Mouse (Mus musculus) lung, adult 2 months (tissue): ENCODE data around the gene L1td1. TPM values are rescaled to one million over a fixed set of nuclear protein-coding genes. Genes with fewer than 3 reads are reported as not detected.

Experiments
- DNase-seq: peaks from one replicate; pipeline ENCODE4 v3.0.0; 2022
- H3K4me1 ChIP-seq: fragments of 200-500 bp; 2 replicates; pipeline ENCODE4 v1.6.1; 2011; ENCODE audit warnings: low read length; ENCODE audit not compliant: control insufficient read depth, insufficient read depth
- H3K4me3 ChIP-seq: fragments of 200-500 bp; replicated peaks from 2 replicates; pipeline ENCODE3; 2011; ENCODE audit warnings: low read depth, mild to moderate bottlenecking, control low read depth, low read length; ENCODE audit errors: extremely low read depth
- CTCF ChIP-seq: fragments of 200-500 bp; IDR thresholded peaks from 2 replicates; pipeline ENCODE4 v1.5.1; 2011; ENCODE audit warnings: mild to moderate bottlenecking, low read length, control low read depth; ENCODE audit not compliant: insufficient read depth
- POLR2A ChIP-seq: fragments of 200-500 bp; IDR thresholded peaks from 2 replicates; pipeline ENCODE4 v1.6.1; 2011; ENCODE audit warnings: low read depth, mild to moderate bottlenecking, control low read depth, low read length, borderline replicate concordance; ENCODE audit errors: extremely low read depth
- WGBS: fragments of 180-500 bp; shearing (Covaris S2); methylation state at CpG from one replicate; pipeline ENCODE4 v1.1.7; 2018; 5-methylcytosine and 5-hydroxymethylcytosine counted together
- polyA plus RNA-seq: library from polyadenylated mRNA; depleted of rRNA; stranded (reverse); fragments of >200 nt; gene quantifications from 2 replicates; pipeline ENCODE4 v1.2.3, GENCODE M21; 2012; rRNA removed

L1td1 gene
- polyA plus RNA-seq, 1 experiment = 0.13 TPM

DNA sequence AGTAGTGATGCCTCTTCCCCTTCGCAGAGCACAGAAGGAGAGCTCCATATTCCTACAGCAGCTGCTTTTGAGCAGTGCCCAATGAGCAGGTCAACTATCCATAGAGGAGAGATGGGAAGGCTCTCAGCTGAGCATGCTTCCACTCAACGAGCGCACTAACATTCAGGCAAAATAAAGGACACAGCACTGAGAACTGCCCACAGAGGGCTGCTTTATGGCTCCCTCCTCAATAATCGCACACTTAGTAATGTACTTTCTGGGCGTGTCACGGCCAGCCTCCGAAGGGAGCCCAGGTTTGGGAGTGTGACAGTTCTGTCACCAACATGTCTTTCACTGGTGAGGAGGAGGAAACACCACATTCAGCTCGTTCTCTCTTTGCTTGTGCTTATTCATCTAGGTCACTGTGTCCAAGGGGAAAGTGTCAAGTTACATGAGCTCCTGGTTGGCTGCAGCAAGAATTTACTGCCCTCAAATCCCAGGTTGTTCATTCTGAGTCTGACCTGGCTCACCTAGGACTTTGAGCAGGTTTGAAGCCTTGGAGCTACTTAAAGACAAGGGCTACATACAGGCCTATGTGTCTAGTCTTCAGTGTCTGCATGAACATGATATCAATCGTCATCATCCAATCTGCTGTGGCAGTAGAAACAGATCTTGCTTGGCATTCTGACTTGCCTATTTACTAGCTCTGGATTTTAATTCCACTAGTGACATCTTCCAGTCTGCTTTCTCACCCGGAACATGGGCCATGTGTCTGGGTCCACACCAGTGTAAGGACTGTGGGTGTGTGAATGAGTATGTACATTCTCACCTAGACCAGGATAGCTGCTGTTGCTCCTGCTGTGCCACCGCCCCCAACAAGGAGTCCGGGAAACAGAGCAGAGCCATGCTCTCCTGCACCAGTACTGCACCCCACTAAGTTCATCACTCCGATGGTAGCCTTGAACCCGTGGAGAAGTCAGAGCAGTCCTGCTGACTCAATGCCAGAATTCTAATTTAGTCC lies 40.9 kb downstream of the L1td1 start:
- Histone ChIP-seq H3K4me1 (no peaks in the 10 kb centered on the region), H3K4me3 (no peak overlapping the region)
- DNase-seq = no peak
- 71% methylated on average over 14 of the region's 14 CpGs for WGBS
- TF ChIP-seq POLR2A (no peak), CTCF (no peak)

- no peak overlapping the region for H3K4me3 ChIP-seq
- WGBS = 85% methylated on average over 5 of the region's 5 CpGs
- no peaks in the 10 kb centered on the region for H3K4me1 ChIP-seq
- no peak for TF ChIP-seq POLR2A
- TF ChIP-seq CTCF = no peak
- no peak for DNase-seq
These were observed 47.3 kb downstream of the L1td1 start for GRCm38 (mm10) chr4:98773785-98774184.

DNA sequence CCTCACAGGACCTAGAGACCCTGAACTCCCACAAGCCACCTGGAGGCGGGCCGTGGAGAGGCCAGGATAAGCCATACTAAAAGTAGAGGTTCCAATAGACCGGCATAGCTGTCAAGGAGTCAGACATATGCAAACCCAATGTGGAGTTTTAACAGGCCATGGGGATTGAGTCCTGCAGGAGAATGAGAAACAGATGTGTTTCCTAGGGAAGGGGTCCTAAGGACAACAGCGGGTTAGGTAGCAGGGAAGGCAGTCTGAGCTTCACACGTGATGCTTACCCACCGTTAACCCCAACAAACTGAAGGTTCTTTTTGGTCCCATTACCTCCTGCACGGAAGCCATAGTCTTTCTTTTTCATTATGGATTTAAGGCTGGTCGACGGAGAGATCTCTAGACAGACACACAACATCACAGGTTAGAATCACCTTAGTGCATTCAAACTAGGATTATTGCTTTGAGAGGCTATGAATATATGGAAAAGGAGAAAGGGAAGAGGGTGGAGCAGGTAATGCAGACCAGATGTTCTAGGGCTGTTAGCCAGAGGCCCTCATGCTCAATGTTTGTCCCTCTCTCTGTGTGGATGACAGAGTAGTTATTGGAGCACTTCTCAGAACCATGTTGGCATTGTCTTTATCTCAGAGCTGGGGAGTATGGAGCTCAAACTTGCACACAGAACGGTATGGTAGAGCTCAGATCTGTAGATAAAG lies 50.3 kb downstream of the L1td1 start:
- TF ChIP-seq CTCF = no peak
- no peak for TF ChIP-seq POLR2A
- 89% methylated on average over 10 of the region's 10 CpGs for WGBS

DNA sequence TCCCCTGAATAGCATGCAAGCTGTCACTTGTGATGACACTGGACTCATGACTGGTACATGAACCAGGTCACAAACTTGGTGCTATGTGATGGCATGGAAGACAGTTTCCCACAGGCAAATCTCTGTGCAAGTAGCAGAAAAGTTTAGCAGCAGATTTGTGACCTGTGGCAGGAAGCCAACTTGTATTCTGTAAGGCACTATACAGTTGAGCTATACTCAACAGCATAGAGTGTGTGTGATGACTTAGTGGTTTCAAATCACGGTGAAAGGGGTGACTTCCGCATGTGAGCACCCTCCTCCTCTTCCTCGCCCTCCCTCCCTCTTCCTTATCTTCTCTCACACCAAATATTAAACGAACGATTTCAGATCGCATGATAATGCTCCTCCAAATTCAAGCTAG lies 50.9 kb downstream of the L1td1 start:
- DNase-seq = no peak
- WGBS = 66% methylated on average over 6 of the region's 6 CpGs
- no peaks in the 10 kb centered on the region for H3K4me1 ChIP-seq
- no peak overlapping the region for H3K4me3 ChIP-seq
- TF ChIP-seq POLR2A = no peak
- no peak for TF ChIP-seq CTCF

More for the DNA sequence above, 50.3 kb downstream of the L1td1 start:
- DNase-seq = no peak
- no peak overlapping the region for H3K4me3 ChIP-seq
- H3K4me1 ChIP-seq = no peaks in the 10 kb centered on the region

DNA sequence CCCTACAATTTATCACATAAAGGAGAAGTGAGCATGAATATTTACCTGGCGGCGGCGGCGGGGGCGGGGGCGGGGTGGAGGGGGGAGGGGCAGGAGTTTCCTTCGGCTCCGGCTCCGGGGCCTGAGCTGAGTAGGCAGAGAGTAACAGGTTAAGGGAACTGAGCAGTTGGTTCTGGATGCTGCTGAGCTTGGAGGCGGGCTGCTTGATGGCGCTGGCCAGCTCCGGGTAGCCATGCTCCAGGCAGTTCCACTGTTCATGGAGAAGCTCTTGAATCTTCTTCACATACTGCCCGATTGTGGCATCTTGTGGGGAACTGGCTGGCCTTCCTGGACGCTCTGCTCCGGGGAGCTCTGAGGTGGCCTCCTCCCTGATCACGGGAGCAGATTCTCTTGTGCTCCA lies 51.7 kb downstream of the L1td1 start:
- H3K4me1 ChIP-seq = no peaks in the 10 kb centered on the region
- WGBS = 43% methylated on average over 16 of the region's 16 CpGs
- no peak for TF ChIP-seq CTCF
- TF ChIP-seq POLR2A = no peak
- no peak overlapping the region for H3K4me3 ChIP-seq
- DNase-seq = no peak

DNA sequence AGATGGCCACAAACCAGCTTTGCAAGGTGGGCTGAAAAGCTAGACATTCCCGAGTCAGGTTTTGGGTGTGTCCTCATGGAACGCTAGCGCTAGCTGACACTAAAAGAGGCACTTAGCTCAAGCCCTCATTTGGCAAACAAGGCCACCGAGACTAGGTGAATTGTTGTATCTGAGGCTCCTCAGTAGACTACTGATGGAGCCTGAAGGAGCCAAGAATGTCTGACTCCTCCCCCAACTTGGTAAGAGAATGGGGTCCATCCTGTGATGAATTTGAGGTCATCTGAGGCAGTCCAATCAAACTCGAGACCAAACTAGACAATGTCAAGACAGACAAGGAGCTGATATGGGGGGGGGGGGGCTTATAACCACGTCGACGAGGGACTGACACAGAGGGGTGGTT lies 59.3 kb downstream of the L1td1 start:
- TF ChIP-seq POLR2A (no peak), CTCF (no peak)
- Histone ChIP-seq H3K4me1 (peaks cover 4% of the 10 kb centered on the region; the same call in 1 of the 2 replicates), H3K4me3 (no peak overlapping the region)
- 46% methylated on average over 8 of the region's 8 CpGs for WGBS
- no peak for DNase-seq

GRCm38 (mm10) chr4:98786281-98786680 lies 59.7 kb downstream of the L1td1 start:
- peaks cover 4% of the 10 kb centered on the region; the same call in 1 of the 2 replicates for H3K4me1 ChIP-seq
- DNase-seq = no peak
- TF ChIP-seq POLR2A = no peak
- TF ChIP-seq CTCF = no peak
- 63% methylated on average over 3 of the region's 3 CpGs for WGBS
- H3K4me3 ChIP-seq = no peak overlapping the region

Other genes with a start within 250 kb of the L1td1 start
- 6.9 and 9.3 TPM in 2 replicates for gene Kank4, start 90.8 kb downstream of the L1td1 start, polyA plus RNA-seq
- gene I0C0044D17Rik, start 97.1 kb downstream of the L1td1 start, polyA plus RNA-seq = not detected in 2 replicates
- 43.2 and 139 TPM in 2 replicates for gene Usp1, start 197.1 kb downstream of the L1td1 start, polyA plus RNA-seq